Mouse (Mus musculus) right cerebral cortex, postnatal 25 days (tissue): ENCODE results near the gene Gm10577.

Experiments
- DNase-seq: peaks from one replicate; pipeline ENCODE4 v3.0.0; 2022

Gm10577 gene

GRCm38 (mm10) chr4:101020596-101020995 lies at the start of gene Gm10577:
TSS of gene Gm10577 (minus strand) at chr4:101020696.
- no peak for DNase-seq

- DNase-seq, result peak; percentile 35
Observed at GRCm38 (mm10) chr4:101069154-101069971, 48.9 kb upstream of the Gm10577 start.

- peak; percentile 53 for DNase-seq
Observed at GRCm38 (mm10) chr4:101068786-101069153, 48.3 kb upstream of the Gm10577 start, which contains the start of gene Raver2. TSS of gene Raver2 (plus strand) at chr4:101068983.

GRCm38 (mm10) chr4:101066401-101066800 lies 45.9 kb upstream of the Gm10577 start:
- no peak for DNase-seq

- no peak for DNase-seq
Observed at GRCm38 (mm10) chr4:101062146-101062545, 41.6 kb upstream of the Gm10577 start.

- DNase-seq, result no peak
Observed at GRCm38 (mm10) chr4:101046576-101046975, 26.1 kb upstream of the Gm10577 start.

GRCm38 (mm10) chr4:101044149-101044548 lies 23.7 kb upstream of the Gm10577 start:
- no peak for DNase-seq

- no peak for DNase-seq
Observed at GRCm38 (mm10) chr4:101043691-101044090, 23.2 kb upstream of the Gm10577 start.

- peak; percentile 52 for DNase-seq
Observed at GRCm38 (mm10) chr4:101037156-101037555, 16.7 kb upstream of the Gm10577 start.

- DNase-seq, result no peak
Observed at GRCm38 (mm10) chr4:101035131-101035530, 14.6 kb upstream of the Gm10577 start.

- no peak for DNase-seq
Observed at GRCm38 (mm10) chr4:101033047-101033446, 12.6 kb upstream of the Gm10577 start.

GRCm38 (mm10) chr4:101027852-101028411 lies 7.4 kb upstream of the Gm10577 start:
- no peak for DNase-seq

GRCm38 (mm10) chr4:101026995-101027394 lies 6.5 kb upstream of the Gm10577 start:
- DNase-seq, result no peak

GRCm38 (mm10) chr4:101026566-101026965 lies 6.1 kb upstream of the Gm10577 start:
- DNase-seq, result peak; percentile 51

- DNase-seq, result no peak
Observed at GRCm38 (mm10) chr4:101017806-101018205, 2.7 kb downstream of the Gm10577 start.

- DNase-seq, result no peak
Observed at GRCm38 (mm10) chr4:101009092-101009491, 11.4 kb downstream of the Gm10577 start.

- DNase-seq, result no peak
Observed at GRCm38 (mm10) chr4:101008362-101008769, 12.1 kb downstream of the Gm10577 start.

- no peak for DNase-seq
Observed at GRCm38 (mm10) chr4:101002961-101003360, 17.5 kb downstream of the Gm10577 start.

- no peak for DNase-seq
Observed at GRCm38 (mm10) chr4:101001073-101001472, 19.4 kb downstream of the Gm10577 start.

GRCm38 (mm10) chr4:101000622-101001021 lies 19.9 kb downstream of the Gm10577 start:
- DNase-seq, result no peak

- DNase-seq, result no peak
Observed at GRCm38 (mm10) chr4:100998906-100999305, 21.6 kb downstream of the Gm10577 start.

- DNase-seq, result peak; percentile 46
Observed at GRCm38 (mm10) chr4:100998145-100998544, 22.4 kb downstream of the Gm10577 start.

GRCm38 (mm10) chr4:100996060-100996651 lies 24.3 kb downstream of the Gm10577 start:
- DNase-seq, result no peak

- no peak for DNase-seq
Observed at GRCm38 (mm10) chr4:100995617-100996016, 24.9 kb downstream of the Gm10577 start.
